Mouse (Mus musculus) liver, embryonic 11.5 days (tissue): ENCODE measurements around the gene Purb. TPM values are rescaled to one million over a fixed set of nuclear protein-coding genes. Genes with fewer than 3 reads are reported as not detected.

Experiments used
- ATAC-seq: fragments of 200-750 bp; cut with Nextera tagmentation; replicated peaks from 2 replicates; pipeline ENCODE4 v1.8.0; 2017; ENCODE audit warnings: moderate number of reproducible peaks, mild to moderate bottlenecking, moderate TSS enrichment, moderate library complexity; ENCODE audit not compliant: low FRiP score
- DNase-seq: peaks from one replicate; pipeline ENCODE4 v3.0.0-alpha.2; 2017; ENCODE audit warnings: low spot score
- H3K27ac ChIP-seq: fragments of 300-500 bp; sonication (generic); 2 replicates; pipeline ENCODE4 v1.5.1; 2014; ENCODE audit warnings: mild to moderate bottlenecking, low read depth, low read length, control low read depth
- H3K27me3 ChIP-seq: fragments of 300-500 bp; sonication (generic); replicated peaks from 2 replicates; pipeline ENCODE4 v1.6.1; 2014; ENCODE audit warnings: low read length, mixed read lengths; ENCODE audit not compliant: control insufficient read depth, insufficient read depth
- H3K36me3 ChIP-seq: fragments of 300-500 bp; sonication (generic); 2 replicates; pipeline ENCODE4 v1.6.1; 2014; ENCODE audit warnings: mild to moderate bottlenecking, low read length, moderate library complexity, mixed read lengths; ENCODE audit not compliant: control insufficient read depth, insufficient read depth
- H3K4me1 ChIP-seq: fragments of 300-500 bp; sonication (generic); replicated peaks from 2 replicates; pipeline ENCODE4 v1.6.1; 2014; ENCODE audit warnings: low read length, mixed read lengths; ENCODE audit not compliant: control insufficient read depth, insufficient read depth
- H3K4me2 ChIP-seq: fragments of 300-500 bp; sonication (generic); 2 replicates; pipeline ENCODE4 v1.6.1; 2014; ENCODE audit warnings: mild to moderate bottlenecking, control low read depth, moderate library complexity
- H3K4me3 ChIP-seq: fragments of 300-500 bp; sonication (generic); 2 replicates; pipeline ENCODE4 v1.5.1; 2014; ENCODE audit warnings: low read depth, low read length, control low read depth
- H3K9ac ChIP-seq: fragments of 300-500 bp; sonication (generic); 2 replicates; pipeline ENCODE4 v1.6.1; 2014; ENCODE audit warnings: low read depth, low read length, control low read depth
- H3K9me3 ChIP-seq: fragments of 300-500 bp; sonication (generic); 2 replicates; pipeline ENCODE4 v1.6.1; 2016; ENCODE audit warnings: low read length, inconsistent platforms, mixed read lengths; ENCODE audit not compliant: control insufficient read depth
- WGBS: fragments of 180-500 bp; shearing (Covaris S2); extraction: QIAGEN DNeasy Blood & Tissue Kit; methylation state at CpG from one replicate; pipeline ENCODE4 v1.1.7; 2014; 5-methylcytosine and 5-hydroxymethylcytosine counted together
- polyA plus RNA-seq: library from polyadenylated mRNA; unstranded; fragments of >200 nt; fragmentation: Nextera tagmentation; extraction: Ambion mirVana; gene quantifications from 2 replicates; pipeline ENCODE4 v1.2.1, GENCODE M21; 2014

The Purb gene
- 13.2 and 13.7 TPM in 2 replicates for polyA plus RNA-seq

DNA sequence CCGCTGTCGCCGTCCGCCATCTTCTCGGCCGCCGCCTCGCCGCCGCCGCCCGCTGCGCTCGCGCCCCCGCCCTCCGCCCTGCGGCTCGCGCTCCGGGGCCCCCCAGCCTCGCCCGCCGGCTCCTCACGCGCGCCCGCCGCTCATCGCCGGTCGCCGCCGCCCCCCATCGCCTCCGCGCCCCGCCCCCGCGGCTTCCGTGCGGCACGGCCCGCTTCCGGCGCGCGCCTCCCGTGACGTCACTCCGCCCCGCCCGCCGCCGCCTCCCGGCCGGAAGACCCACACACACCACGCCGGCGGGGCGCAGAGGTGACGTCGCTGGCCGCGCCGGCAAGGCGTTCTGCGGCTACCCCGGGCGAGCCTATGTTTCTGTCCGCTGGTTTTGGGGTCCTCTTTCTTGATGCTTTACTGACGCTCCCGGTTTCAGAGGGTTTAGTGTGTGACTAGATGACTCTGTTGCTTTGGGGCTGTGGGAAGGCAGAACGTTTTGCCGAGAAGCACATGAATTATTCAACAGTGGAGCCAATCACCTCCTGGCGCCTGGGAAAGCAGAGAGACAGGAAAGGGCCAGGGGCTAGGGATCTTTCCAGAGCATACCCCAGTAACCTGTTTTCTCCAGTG, at the start of gene Purb:
Gene Purb (minus strand): TSS at position 51 of the 618 bp plus-strand sequence.
- Histone ChIP-seq H3K27ac (peak within 1 kb of the TSS; percentile 97), H3K27me3 (no peaks in the 10 kb centered on the region), H3K9ac (peak within 1 kb of the TSS; percentile 96), H3K4me2 (peak within 1 kb of the TSS; percentile 86), H3K9me3 (no peaks in the 10 kb centered on the region), H3K4me3 (peak within 1 kb of the TSS; percentile 96), H3K36me3 (no peaks in the 10 kb centered on the region), H3K4me1 (peaks cover 18% of the 10 kb centered on the region)
- peak; percentile 94 for ATAC-seq
- WGBS, result under 1% methylated on average over 69 of the region's 76 CpGs
- peak; percentile 89 for DNase-seq

DNA sequence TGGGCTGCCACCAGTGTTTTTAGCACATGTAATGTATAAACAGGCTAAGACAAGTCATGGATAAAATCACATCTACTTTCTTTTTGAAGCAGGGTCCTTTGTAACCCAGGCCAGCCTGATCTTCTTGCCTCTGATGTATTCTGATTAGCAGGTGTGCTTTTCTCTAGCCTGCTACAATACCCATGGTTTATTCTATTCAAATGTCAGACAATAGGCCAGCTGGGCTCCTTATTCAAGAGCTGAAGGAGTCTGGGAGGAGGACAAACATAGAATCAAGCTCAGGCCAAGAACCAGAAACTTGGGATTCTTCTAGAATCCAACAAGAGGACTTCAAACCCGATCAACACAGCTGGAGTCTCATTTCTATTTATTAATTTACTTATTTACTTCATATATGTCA, 49.5 kb upstream of the Purb start:
- H3K27me3 ChIP-seq, result no peaks in the 10 kb centered on the region
- DNase-seq (no peak), ATAC-seq (no peak)
- 88% methylated on average over 1 of the region's 1 CpGs for WGBS
- no peak overlapping the region for H3K4me2 ChIP-seq
- H3K4me1 ChIP-seq, result peaks cover 5% of the 10 kb centered on the region
- no peak overlapping the region for H3K9ac ChIP-seq
- no peaks in the 10 kb centered on the region for H3K9me3 ChIP-seq
- 0 out of 2 replicates have a peak overlapping the region, but pooled peaks have one; percentile 8 for H3K27ac ChIP-seq
- H3K4me3 ChIP-seq, result no peak overlapping the region
- peaks cover 25% of the 10 kb centered on the region for H3K36me3 ChIP-seq

DNA sequence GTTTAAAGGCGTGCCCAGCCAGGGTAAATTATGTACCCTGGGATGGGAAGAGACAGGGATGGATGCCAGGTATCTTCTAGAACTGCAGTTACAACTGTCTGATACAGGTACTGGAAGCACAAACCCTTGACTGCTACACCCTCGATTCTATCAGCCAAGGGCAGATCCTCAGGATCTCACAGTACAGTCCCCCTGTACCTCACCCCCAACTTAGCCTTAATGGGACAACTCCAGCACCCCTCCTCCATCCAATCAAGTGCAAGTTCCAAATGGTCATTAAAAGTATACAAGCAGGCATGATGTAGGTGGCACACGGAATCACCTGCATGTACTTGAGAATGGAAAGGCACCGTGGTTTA, 49.1 kb upstream of the Purb start:
- WGBS, result 87% methylated on average over 4 of the region's 4 CpGs
- ATAC-seq, result no peak

DNA sequence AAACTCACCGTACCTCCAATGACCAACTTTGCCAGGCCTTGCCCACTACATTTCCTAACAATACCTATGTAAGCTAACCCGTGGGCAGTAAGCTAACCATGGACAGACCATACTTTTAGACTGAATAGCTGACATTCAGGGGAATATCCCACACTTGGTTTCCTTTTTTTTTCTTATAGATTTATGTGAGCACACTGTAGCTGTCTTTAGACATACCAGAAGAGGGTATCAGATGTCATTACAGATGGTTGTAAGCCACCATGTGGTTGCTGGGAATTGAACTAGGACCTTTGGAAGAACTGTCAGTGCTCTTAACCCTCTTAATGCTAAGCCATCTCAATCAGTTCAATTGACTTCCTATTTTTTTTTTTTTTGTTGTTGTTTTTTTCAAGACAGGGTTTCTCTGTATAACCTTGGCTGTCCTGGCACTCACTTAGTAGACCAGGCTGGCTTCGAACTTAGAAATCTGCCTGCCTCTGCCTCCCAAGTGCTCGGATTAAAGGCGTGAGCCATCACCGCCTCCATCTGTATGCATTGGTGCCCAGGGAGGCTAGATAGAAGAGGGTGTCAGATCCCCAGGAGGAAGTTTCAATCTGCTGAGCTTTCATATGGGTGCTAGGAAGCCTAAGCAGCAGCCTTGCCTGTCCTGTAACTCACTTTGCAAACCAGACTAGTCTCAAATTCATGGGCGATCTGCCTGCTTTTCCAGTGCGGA, 48.6 kb upstream of the Purb start:
- DNase-seq (no peak), ATAC-seq (no peak)
- no peaks in the 10 kb centered on the region for H3K27me3 ChIP-seq
- H3K9me3 ChIP-seq, result no peaks in the 10 kb centered on the region
- no peak overlapping the region; the same call in 1 of the 2 replicates for H3K4me2 ChIP-seq
- no peak overlapping the region; the same call in 1 of the 2 replicates for H3K27ac ChIP-seq
- 80% methylated on average over 8 of the region's 8 CpGs for WGBS
- peaks cover 25% of the 10 kb centered on the region for H3K36me3 ChIP-seq
- H3K9ac ChIP-seq, result no peak overlapping the region
- H3K4me1 ChIP-seq, result peaks cover 8% of the 10 kb centered on the region
- H3K4me3 ChIP-seq, result no peak overlapping the region

More for the DNA sequence above, 49.1 kb upstream of the Purb start:
- DNase-seq, result no peak
- Histone ChIP-seq H3K4me2 (no peak overlapping the region; the same call in 1 of the 2 replicates), H3K9ac (no peak overlapping the region), H3K4me1 (peaks cover 5% of the 10 kb centered on the region), H3K36me3 (peaks cover 25% of the 10 kb centered on the region), H3K4me3 (no peak overlapping the region), H3K27me3 (no peaks in the 10 kb centered on the region), H3K27ac (peak overlapping the region; percentile 8; the same call in 1 of the 2 replicates), H3K9me3 (no peaks in the 10 kb centered on the region)

DNA sequence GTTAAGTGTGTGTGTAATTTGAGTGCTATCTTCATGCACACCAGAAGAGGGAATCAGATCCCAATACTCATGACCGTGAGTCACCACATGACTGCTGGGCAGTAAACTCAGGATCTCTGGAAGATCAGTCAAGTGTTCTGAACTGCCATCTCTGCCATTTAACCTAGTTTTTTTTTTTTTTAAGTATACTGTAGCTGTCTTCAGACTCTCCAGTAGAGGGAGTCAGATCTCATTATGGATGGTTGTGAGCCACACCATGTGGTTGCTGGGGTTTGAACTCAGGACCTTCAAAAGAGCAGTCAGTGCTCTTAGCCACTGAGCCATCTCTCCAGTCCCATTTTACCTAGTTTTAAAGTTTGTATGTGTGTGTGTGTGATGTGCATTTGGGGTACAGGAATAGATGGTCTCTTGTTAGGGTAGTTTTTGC, 48.0 kb upstream of the Purb start:
- Histone ChIP-seq H3K9me3 (no peaks in the 10 kb centered on the region), H3K9ac (no peak overlapping the region), H3K27me3 (no peaks in the 10 kb centered on the region), H3K36me3 (peaks cover 25% of the 10 kb centered on the region), H3K4me1 (peaks cover 8% of the 10 kb centered on the region), H3K4me3 (no peak overlapping the region), H3K27ac (no peak overlapping the region), H3K4me2 (no peak overlapping the region)
- DNase-seq (no peak), ATAC-seq (no peak)
- WGBS, result 44% methylated on average over 1 of the region's 1 CpGs

DNA sequence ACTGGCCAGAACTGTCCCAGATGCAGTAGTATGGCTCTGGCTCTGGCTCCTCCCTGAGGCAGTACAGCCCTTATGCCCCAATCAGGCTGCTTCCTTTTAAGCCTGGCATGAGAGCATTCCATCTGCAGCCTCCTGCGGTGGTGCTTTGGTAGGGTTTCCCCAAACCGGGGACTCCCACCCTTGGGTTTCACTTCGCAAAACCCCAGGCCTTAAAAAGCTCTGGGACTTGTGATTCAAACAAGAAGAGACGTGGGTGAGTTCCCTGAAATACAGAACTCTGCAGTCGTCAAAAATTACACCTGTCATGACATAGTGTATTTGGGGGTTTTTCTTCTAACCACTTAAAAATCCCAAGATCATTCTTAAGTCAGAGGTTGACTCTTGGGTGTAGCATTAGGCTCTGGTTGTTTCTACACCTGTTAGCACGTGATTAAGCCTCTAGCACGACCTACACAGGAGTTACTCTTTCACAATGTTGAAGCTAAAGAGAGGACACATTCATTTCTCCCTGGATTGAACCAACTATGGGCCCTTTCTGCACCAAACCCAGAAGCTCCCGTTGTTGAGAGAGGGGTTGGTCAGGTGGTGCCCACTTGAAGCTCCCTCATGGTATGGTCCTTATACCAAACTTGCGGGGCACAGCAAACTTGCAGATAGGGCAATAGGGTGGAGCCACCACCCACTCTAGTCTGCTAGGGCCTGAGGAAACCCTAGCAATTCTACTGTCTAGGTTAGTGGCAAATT, 47.2 kb upstream of the Purb start:
- Histone ChIP-seq H3K36me3 (peaks cover 25% of the 10 kb centered on the region), H3K9me3 (no peaks in the 10 kb centered on the region), H3K27me3 (no peaks in the 10 kb centered on the region), H3K27ac (no peak overlapping the region), H3K9ac (no peak overlapping the region), H3K4me1 (peaks cover 8% of the 10 kb centered on the region), H3K4me3 (no peak overlapping the region), H3K4me2 (no peak overlapping the region)
- 66% methylated on average over 9 of the region's 9 CpGs for WGBS
- ATAC-seq, result no peak
- no peak for DNase-seq

DNA sequence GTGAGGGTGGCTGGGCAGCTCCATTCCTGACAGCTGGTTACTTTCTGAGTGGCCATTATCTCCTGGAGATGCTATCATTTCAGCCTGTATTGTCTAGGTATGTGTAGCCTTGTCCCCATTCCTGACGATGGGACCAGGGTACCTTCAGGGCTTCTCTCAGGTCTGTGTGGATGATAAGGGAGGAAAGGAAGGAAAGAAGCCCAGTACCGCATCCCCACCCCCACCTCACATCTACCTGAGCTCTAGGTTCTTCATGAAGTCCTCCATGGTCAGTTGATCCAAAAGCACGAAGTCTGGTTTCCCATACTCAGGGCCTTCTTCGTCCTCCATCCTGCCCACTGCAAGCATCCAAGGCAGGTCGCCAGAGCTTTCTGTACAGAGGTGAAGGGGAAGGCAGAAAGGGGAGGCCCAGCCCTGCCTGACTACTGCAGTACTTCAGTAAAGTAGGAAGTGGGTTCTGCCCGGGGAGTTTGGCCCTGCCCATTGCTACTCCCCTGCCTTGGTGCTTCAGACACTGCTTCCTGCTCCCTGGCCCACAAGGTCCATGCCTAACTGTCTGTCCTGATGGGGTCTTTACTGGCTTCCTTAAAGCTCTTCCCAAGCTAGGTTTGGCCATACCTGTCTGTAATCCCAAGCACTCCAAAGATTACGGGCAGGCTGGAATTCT, 44.9 kb upstream of the Purb start, which contains the start of gene Myo1g:
Gene Myo1g (minus strand): TSS at position 459 of the 667 bp plus-strand sequence.
- Histone ChIP-seq H3K27ac (no peak within 1 kb of the TSS), H3K36me3 (peaks cover 16% of the 10 kb centered on the region), H3K4me2 (peak within 1 kb of the TSS; percentile 12), H3K4me1 (peaks cover 3% of the 10 kb centered on the region; the same call in 1 of the 2 replicates), H3K27me3 (no peaks in the 10 kb centered on the region), H3K9ac (no peak within 1 kb of the TSS), H3K4me3 (peak within 1 kb of the TSS; percentile 3), H3K9me3 (no peaks in the 10 kb centered on the region)
- DNase-seq (no peak), ATAC-seq (no peak)
- WGBS, result 46% methylated on average over 7 of the region's 7 CpGs

DNA sequence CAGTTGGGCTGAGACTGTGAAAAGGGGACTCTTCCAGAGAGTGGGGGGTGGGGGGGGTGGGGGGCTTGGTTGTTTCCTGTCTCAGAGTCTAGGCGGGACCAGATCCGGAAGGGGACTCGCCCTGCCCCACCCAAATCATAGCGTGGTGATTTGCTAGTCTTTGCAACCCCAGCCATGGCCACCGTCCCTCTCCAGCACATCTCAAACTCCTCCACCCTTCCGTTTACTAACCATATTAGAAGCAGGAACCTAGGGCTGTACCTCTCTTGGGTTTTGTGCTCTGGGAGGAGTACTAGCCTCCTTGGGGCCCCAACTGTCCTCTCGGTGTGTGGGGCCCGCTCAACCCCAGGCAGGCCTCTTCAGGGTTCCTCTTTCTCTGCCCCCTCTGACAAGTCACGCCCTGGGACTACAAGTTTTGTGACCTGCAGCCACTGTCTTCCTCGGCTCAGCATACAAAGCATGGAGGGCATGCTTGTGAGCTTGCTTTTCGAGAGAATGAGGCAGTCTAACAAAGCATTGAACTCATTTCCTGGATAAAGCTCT, 43.8 kb upstream of the Purb start:
- WGBS, result 35% methylated on average over 11 of the region's 11 CpGs
- Histone ChIP-seq H3K36me3 (peaks cover 5% of the 10 kb centered on the region; the same call in 1 of the 2 replicates), H3K27me3 (no peaks in the 10 kb centered on the region), H3K4me2 (peak overlapping the region; percentile 12), H3K9ac (no peak overlapping the region), H3K9me3 (no peaks in the 10 kb centered on the region), H3K4me1 (peaks cover 3% of the 10 kb centered on the region; the same call in 1 of the 2 replicates), H3K4me3 (peak overlapping the region; percentile 3; the same call in 1 of the 2 replicates), H3K27ac (no peak overlapping the region)
- ATAC-seq (0 out of 2 replicates have a peak, but pooled peaks have one; percentile 29), DNase-seq (no peak)
